Mouse (Mus musculus): ENCODE results near the gene Nudt1. TPM values are rescaled to one million over a fixed set of nuclear protein-coding genes. Genes with fewer than 3 reads are reported as not detected.
"Not testable (repeated sequence)": the region's sequence is repeated elsewhere in the genome, so short reads cannot be mapped to it uniquely, and the experiment has no call there.

Nudt1 gene
- total and polyA plus RNA-seq, 3 experiments, result 69.4 to 75.2 (median 74.6) TPM

GRCm38 (mm10) chr5:140359930-140360674 lies 38.6 kb downstream of the Nudt1 start:
- dilution Hi-C loops (cut with MboI; ENCODE audit: extremely low pct_ligation_motif_present, extremely low pct_unique_long_range_greater_than_20kb, low sequenced_read_pairs), result no loop called here
- Histone ChIP-seq H3K79me2 (replicated peaks; ENCODE audit: control insufficient read depth, extremely low read depth, insufficient read depth, poor library complexity, severe bottlenecking) (no peaks in the 10 kb centered on the region), H3K9ac (ENCODE audit: insufficient read depth, low read depth) (no peak overlapping the region), H3K4me1 (ENCODE audit: control insufficient read depth in 1 of 2, insufficient read depth in 2 of 2) (peaks cover 1 to 18% of the 10 kb centered on the region in 2 experiments; a peak in 3 of 4 replicates), H3K4me2 (ENCODE audit: insufficient read depth, low read depth, poor library complexity, severe bottlenecking) (no peak overlapping the region), H3K27me3 (replicated peaks) (no peaks in the 10 kb centered on the region), H3K4me3 (replicated peaks in 1 of 3; ENCODE audit: low read depth in 2 of 3, low read length in 2 of 3, poor library complexity in 1 of 3) (no peak overlapping the region), H3K27ac (ENCODE audit: insufficient read depth, low read depth) (no peak overlapping the region), H3K36me3 (replicated peaks in 1 of 2; ENCODE audit: control insufficient read depth in 1 of 2, insufficient read depth in 1 of 2, low read length in 1 of 2) (peaks cover 25 to 80% of the 10 kb centered on the region in 2 experiments), H3K9me3 (replicated peaks; ENCODE audit: low read length) (peaks cover 7% of the 10 kb centered on the region)
- DNase-seq (ENCODE audit: extremely low read depth), result no peak
- no peak for TF ChIP-seq HCFC1 (IDR thresholded peaks at IDR 0.05; ENCODE audit: low read depth, low read length)
- in situ Hi-C loops (cut with MboI; ENCODE audit: low pct_ligation_motif_present, low pct_unique_long_range_greater_than_20kb, low sequenced_read_pairs), result no loop called here

DNA sequence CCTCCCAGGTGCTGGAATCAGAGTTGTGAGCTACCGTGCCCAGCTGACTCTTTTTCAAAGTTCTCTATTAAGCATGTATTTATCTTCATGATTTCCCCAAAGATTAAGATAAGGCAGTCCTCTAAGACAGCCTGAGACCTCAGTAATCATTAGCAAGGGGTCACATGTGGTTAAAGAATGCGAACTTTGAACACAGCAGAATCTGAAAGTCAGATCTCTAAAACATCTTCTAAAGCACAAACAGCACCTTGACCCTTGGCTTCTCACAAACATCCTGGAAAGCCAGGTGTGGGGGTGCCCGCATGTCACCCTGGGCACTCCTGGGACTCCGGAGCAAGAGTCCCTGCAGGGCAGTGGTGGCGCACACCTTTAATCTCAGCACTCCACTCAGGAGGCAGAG lies 43.0 kb downstream of the Nudt1 start:
- Histone ChIP-seq H3K4me3 (replicated peaks in 1 of 3; ENCODE audit: low read depth in 2 of 3, low read length in 2 of 3, poor library complexity in 1 of 3) (no peak overlapping the region), H3K27me3 (replicated peaks) (no peaks in the 10 kb centered on the region), H3K9me3 (replicated peaks; ENCODE audit: low read length) (peaks cover 14% of the 10 kb centered on the region), H3K36me3 (replicated peaks in 1 of 2; ENCODE audit: control insufficient read depth in 1 of 2, insufficient read depth in 1 of 2, low read length in 1 of 2) (peaks cover 6 to 73% of the 10 kb centered on the region in 2 experiments), H3K27ac (ENCODE audit: insufficient read depth, low read depth) (no peak overlapping the region), H3K4me1 (ENCODE audit: control insufficient read depth in 1 of 2, insufficient read depth in 2 of 2) (peaks cover 0 to 19% of the 10 kb centered on the region in 2 experiments; a peak in 1 of 4 replicates), H3K9ac (ENCODE audit: insufficient read depth, low read depth) (no peak overlapping the region), H3K4me2 (ENCODE audit: insufficient read depth, low read depth, poor library complexity, severe bottlenecking) (no peak overlapping the region), H3K79me2 (replicated peaks; ENCODE audit: control insufficient read depth, extremely low read depth, insufficient read depth, poor library complexity, severe bottlenecking) (0 out of 2 replicates have a peak, but pooled peaks cover 2% of the 10 kb centered on the region)
- in situ Hi-C loops (cut with MboI; ENCODE audit: low pct_ligation_motif_present, low pct_unique_long_range_greater_than_20kb, low sequenced_read_pairs), result no loop called here
- no peak for DNase-seq (ENCODE audit: extremely low read depth)
- dilution Hi-C loops (cut with MboI; ENCODE audit: extremely low pct_ligation_motif_present, extremely low pct_unique_long_range_greater_than_20kb, low sequenced_read_pairs), result no loop called here
- TF ChIP-seq POLR2AphosphoS2 (IDR thresholded peaks at IDR 0.05; ENCODE audit: low read depth, low read length), result no peak
- TF ChIP-seq ZNF384 (IDR thresholded peaks at IDR 0.05; ENCODE audit: low read depth, low read length), result no peak
- no peak for TF ChIP-seq SMC3 (IDR thresholded peaks at IDR 0.05; ENCODE audit: low read depth, low read length)
- TF ChIP-seq USF2 (conservative IDR thresholded peaks at IDR 0.05; ENCODE audit: low read depth, low read length), result no peak
- no peak for TF ChIP-seq IRF4 (IDR thresholded peaks at IDR 0.05; ENCODE audit: low read depth, low read length)
- no peak for TF ChIP-seq TCF12 (IDR thresholded peaks at IDR 0.05; ENCODE audit: low read depth, low read length)
- no peak for TF ChIP-seq EP300 (IDR thresholded peaks at IDR 0.05; ENCODE audit: low read length)

GRCm38 (mm10) chr5:140368126-140368525 lies 46.7 kb downstream of the Nudt1 start:
- Histone ChIP-seq H3K4me1 (ENCODE audit: control insufficient read depth in 1 of 2, insufficient read depth in 2 of 2) (peaks cover 2 to 47% of the 10 kb centered on the region in 2 experiments; a peak in 2 of 4 replicates), H3K36me3 (replicated peaks in 1 of 2; ENCODE audit: control insufficient read depth in 1 of 2, insufficient read depth in 1 of 2, low read length in 1 of 2) (peaks cover 2 to 69% of the 10 kb centered on the region in 2 experiments), H3K9me3 (replicated peaks; ENCODE audit: low read length) (peaks cover 14% of the 10 kb centered on the region)
- DNase-seq (ENCODE audit: extremely low read depth); H3K9ac ChIP-seq (ENCODE audit: insufficient read depth, low read depth); H3K4me2 ChIP-seq (ENCODE audit: insufficient read depth, low read depth, poor library complexity, severe bottlenecking); H3K27ac ChIP-seq (ENCODE audit: insufficient read depth, low read depth); H3K27me3 ChIP-seq (replicated peaks); H3K4me3 ChIP-seq (replicated peaks in 1 of 3; ENCODE audit: low read depth in 2 of 3, low read length in 2 of 3, poor library complexity in 1 of 3); in situ Hi-C loops (cut with MboI; ENCODE audit: low pct_ligation_motif_present, low pct_unique_long_range_greater_than_20kb, low sequenced_read_pairs); H3K79me2 ChIP-seq (replicated peaks; ENCODE audit: control insufficient read depth, extremely low read depth, insufficient read depth, poor library complexity, severe bottlenecking); dilution Hi-C loops (cut with MboI; ENCODE audit: extremely low pct_ligation_motif_present, extremely low pct_unique_long_range_greater_than_20kb, low sequenced_read_pairs): not testable (repeated sequence)

Data from CH12.LX (cell line).